Mouse (Mus musculus) CH12.LX (cell line): ENCODE measurements around the gene Gm14139.
"Not testable (repeated sequence)": the region's sequence is repeated elsewhere in the genome, so short reads cannot be mapped to it uniquely, and the experiment has no call there.

Experiments used
- BHLHE40 ChIP-seq: IDR thresholded peaks from 2 replicates; pipeline ENCODE4 v1.6.1; 2011; ENCODE audit warnings: mild to moderate bottlenecking, low read depth, low read length, improper control_type of control experiment
- CTCF ChIP-seq, 2 experiments: IDR thresholded peaks in 1 of 2; conservative IDR thresholded peaks in 1 of 2; 2 replicates each; pipeline ENCODE4 v1.5.1; 2011 to 2012; ENCODE audit warnings: low read depth in 2 of 2, low read length in 2 of 2, improper control_type of control experiment in 1 of 2, inconsistent platforms in 1 of 2, mild to moderate bottlenecking in 1 of 2, moderate library complexity in 1 of 2
- ELF1 ChIP-seq: IDR thresholded peaks from 2 replicates; pipeline ENCODE4 v1.6.1; 2014; ENCODE audit warnings: low read depth, mild to moderate bottlenecking, inconsistent platforms, low read length, improper control_type of control experiment
- EP300 ChIP-seq: IDR thresholded peaks from 2 replicates; pipeline ENCODE4 v1.6.1; 2011; ENCODE audit warnings: low read length, improper control_type of control experiment
- HCFC1 ChIP-seq: IDR thresholded peaks from 2 replicates; pipeline ENCODE4 v1.6.1; 2012; ENCODE audit warnings: low read depth, mild to moderate bottlenecking, inconsistent platforms, low read length, improper control_type of control experiment
- KAT2A ChIP-seq: IDR thresholded peaks from 2 replicates; pipeline ENCODE4 v1.6.1; 2012; ENCODE audit warnings: low read length, improper control_type of control experiment, inconsistent platforms; ENCODE audit not compliant: insufficient replicate concordance
- MEF2A ChIP-seq: IDR thresholded peaks from 2 replicates; pipeline ENCODE4 v1.6.1; 2014; ENCODE audit warnings: low read depth, mild to moderate bottlenecking, inconsistent platforms, low read length, improper control_type of control experiment, borderline replicate concordance
- MXI1 ChIP-seq: IDR thresholded peaks from 2 replicates; pipeline ENCODE4 v1.6.1; 2011; ENCODE audit warnings: mild to moderate bottlenecking, low read depth, low read length, improper control_type of control experiment
- MYC ChIP-seq: IDR thresholded peaks from 2 replicates; pipeline ENCODE4 v1.6.1; 2011; ENCODE audit warnings: low read depth, mild to moderate bottlenecking, improper control_type of control experiment, low read length
- NELFE ChIP-seq: IDR thresholded peaks from 2 replicates; pipeline ENCODE4 v1.6.1; 2011; ENCODE audit warnings: low read depth, low read length, improper control_type of control experiment
- NRF1 ChIP-seq: IDR thresholded peaks from 2 replicates; pipeline ENCODE4 v1.6.1; 2014; ENCODE audit warnings: low read depth, mild to moderate bottlenecking, inconsistent platforms, low read length, improper control_type of control experiment, moderate library complexity
- POLR2A ChIP-seq: IDR thresholded peaks from 2 replicates; pipeline ENCODE4 v1.6.1; 2011; ENCODE audit warnings: low read depth, mild to moderate bottlenecking, improper control_type of control experiment, low read length
- POLR2AphosphoS2 ChIP-seq: IDR thresholded peaks from 2 replicates; pipeline ENCODE4 v1.6.1; 2011; ENCODE audit warnings: low read depth, low read length, improper control_type of control experiment
- TCF12 ChIP-seq: IDR thresholded peaks from 2 replicates; pipeline ENCODE4 v1.6.1; 2014; ENCODE audit warnings: low read depth, mild to moderate bottlenecking, inconsistent platforms, low read length, improper control_type of control experiment

GRCm38 (mm10) chr2:150179579-150179978 is 2.0 kb upstream of the Gm14139 start, which contains the start of gene Gm10770:
- TF ChIP-seq CTCF (conservative IDR thresholded peaks at IDR 0.05 in 1 of 2, IDR thresholded peaks at IDR 0.05 in 1 of 2; ENCODE audit: low read depth in 2 of 2, low read length in 2 of 2); POLR2A; POLR2AphosphoS2; MEF2A; HCFC1; MYC; NRF1; ELF1; MXI1; EP300; BHLHE40; NELFE; KAT2A; TCF12: not testable (repeated sequence)
